Mouse (Mus musculus): Measurements from ENCODE around the gene Agrp.

Agrp gene

DNA sequence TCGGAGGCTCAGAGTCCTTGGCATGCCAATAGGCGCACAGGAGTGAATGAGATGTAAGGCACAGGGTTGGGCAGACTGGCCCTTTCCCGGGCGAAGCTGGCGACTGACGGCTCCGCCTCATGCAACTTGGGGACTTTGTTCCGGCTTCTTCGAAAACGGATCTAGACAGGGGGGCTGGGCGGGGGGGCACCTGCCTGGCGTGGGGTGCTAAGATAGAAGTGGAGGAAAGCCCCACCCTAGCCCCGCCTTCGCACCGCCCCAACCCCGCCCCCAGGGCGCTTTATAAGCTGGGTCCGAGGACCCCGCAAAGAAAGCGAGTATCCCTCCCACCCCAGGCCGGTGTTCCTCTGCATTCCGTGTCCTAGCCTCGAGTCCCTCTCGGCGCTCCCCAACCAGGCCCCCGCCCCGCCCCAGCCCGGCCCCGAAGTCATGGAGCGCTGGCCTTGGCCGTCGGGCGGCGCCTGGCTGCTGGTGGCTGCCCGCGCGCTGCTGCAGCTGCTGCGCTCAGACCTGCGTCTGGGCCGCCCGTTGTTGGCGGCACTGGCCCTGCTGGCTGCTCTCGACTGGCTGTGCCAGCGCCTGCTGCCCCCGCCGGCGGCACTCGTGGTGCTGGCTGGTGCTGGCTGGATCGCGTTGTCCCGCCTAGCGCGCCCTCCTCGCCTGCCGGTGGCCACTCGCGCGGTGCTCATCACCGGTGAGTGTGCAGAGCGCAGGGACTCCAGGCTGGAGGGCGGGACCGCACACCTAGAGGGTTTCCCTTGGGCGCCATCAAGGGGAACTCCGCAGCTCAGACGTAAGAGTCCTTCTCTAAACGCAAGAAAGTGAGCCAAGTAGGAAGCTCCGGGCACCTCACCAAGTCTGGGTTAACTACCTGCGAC lies 118.5 kb downstream of the Agrp start, which contains the start of gene Hsd11b2:
Gene Hsd11b2 (plus strand): TSS at position 320 of the 878 bp plus-strand sequence.
- DNase-seq (ENCODE audit: low spot score in 2 of 2), result peak in 1 of 2 experiments; percentile 25

DNA sequence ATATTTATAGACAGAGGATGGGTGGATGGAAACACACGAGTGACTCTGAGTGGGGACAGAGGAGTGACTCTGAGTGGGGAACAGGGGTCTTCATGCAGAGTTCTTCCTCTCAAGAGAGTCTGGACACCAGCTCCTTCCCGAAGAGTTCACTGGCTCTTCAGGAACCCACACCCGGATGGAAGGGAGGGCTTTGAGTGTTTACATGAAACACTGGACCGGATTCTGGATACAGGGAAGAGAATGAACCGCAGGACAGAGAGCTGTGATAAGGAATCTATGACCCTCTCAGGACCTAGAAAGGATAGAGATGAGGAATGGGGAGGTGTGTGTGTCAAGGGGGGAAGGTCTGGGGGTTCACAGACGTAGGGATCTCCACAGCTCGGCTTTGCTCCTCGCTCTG lies 119.8 kb downstream of the Agrp start:
- no peak for DNase-seq (ENCODE audit: low spot score in 2 of 2)

Measured in right cerebral cortex, postnatal 36 days (tissue).